Mouse (Mus musculus) liver, embryonic 16.5 days (tissue): ENCODE data around the gene Clba1. TPM values are rescaled to one million over a fixed set of nuclear protein-coding genes. Genes with fewer than 3 reads are reported as not detected.

Source experiments
- ATAC-seq: fragments of 200-750 bp; cut with Nextera tagmentation; 2 replicates; pipeline ENCODE4 v1.8.0; 2017; ENCODE audit warnings: low read depth, mild to moderate bottlenecking, moderate number of reproducible peaks, moderate library complexity
- H3K27ac ChIP-seq: fragments of 300-500 bp; sonication (generic); 2 replicates; pipeline ENCODE4 v1.5.1; 2014; ENCODE audit warnings: mild to moderate bottlenecking, low read length
- H3K27me3 ChIP-seq: fragments of 300-500 bp; sonication (generic); 2 replicates; pipeline ENCODE4 v1.6.1; 2014; ENCODE audit warnings: low read depth, low read length, mixed read lengths; ENCODE audit not compliant: control insufficient read depth, insufficient read depth
- H3K36me3 ChIP-seq: fragments of 300-500 bp; sonication (generic); 2 replicates; pipeline ENCODE4 v1.6.1; 2014; ENCODE audit warnings: mild to moderate bottlenecking; ENCODE audit not compliant: control insufficient read depth, insufficient read depth
- H3K4me1 ChIP-seq: fragments of 300-500 bp; sonication (generic); 2 replicates; pipeline ENCODE4 v1.6.1; 2014; ENCODE audit warnings: low read depth, low read length, mixed read lengths; ENCODE audit not compliant: control insufficient read depth
- H3K4me2 ChIP-seq: fragments of 300-500 bp; sonication (generic); 2 replicates; pipeline ENCODE4 v1.6.1; 2014; ENCODE audit warnings: low read depth, low read length, mixed read lengths
- H3K4me3 ChIP-seq: fragments of 300-500 bp; sonication (generic); 2 replicates; pipeline ENCODE4 v1.5.1; 2014; ENCODE audit warnings: low read depth, mild to moderate bottlenecking, low read length
- H3K9ac ChIP-seq: fragments of 300-500 bp; sonication (generic); 2 replicates; pipeline ENCODE4 v1.6.1; 2014; ENCODE audit warnings: low read depth, low read length
- H3K9me3 ChIP-seq: fragments of 300-500 bp; sonication (generic); replicated peaks from 2 replicates; pipeline ENCODE4 v1.6.1; 2016; ENCODE audit warnings: low read length; ENCODE audit not compliant: control insufficient read depth
- WGBS: fragments of 180-500 bp; shearing (Covaris S2); extraction: QIAGEN DNeasy Blood & Tissue Kit; methylation state at CpG from one replicate; pipeline ENCODE4 v1.1.7; 2014; ENCODE audit not compliant: insufficient replicate concordance; 5-methylcytosine and 5-hydroxymethylcytosine counted together
- polyA plus RNA-seq: library from polyadenylated mRNA; unstranded; fragments of >200 nt; fragmentation: Nextera tagmentation; extraction: Ambion mirVana; gene quantifications from 2 replicates; pipeline ENCODE4 v1.2.1, GENCODE M21; 2015

Gene Clba1
- polyA plus RNA-seq, 1 experiment from 2014 or later: 0.34 TPM

DNA sequence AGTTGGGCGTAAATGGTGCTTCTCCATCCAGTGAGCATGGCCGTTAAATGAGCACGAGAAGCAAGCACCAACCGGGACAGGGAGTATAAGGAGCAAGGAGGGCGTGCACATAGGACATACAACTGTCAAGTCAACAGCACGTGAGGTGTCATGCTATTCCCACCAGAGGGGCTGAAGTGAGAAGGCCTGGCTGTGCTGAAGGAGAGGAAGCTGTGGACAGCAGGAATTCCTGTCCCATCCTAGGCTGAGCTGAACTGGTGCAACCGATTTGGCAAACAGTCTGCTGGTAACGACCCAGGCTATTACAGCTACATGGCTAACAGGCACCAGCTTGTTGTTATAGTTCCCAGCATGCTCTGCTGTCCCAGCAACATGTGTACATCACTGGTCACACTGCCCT lies 17.7 kb upstream of the Clba1 start:
- Histone ChIP-seq H3K4me2 (no peak overlapping the region), H3K9ac (no peak overlapping the region), H3K27ac (no peak overlapping the region), H3K9me3 (no peaks in the 10 kb centered on the region), H3K36me3 (no peaks in the 10 kb centered on the region), H3K4me1 (no peaks in the 10 kb centered on the region), H3K4me3 (no peak overlapping the region), H3K27me3 (peaks cover 8% of the 10 kb centered on the region; the same call in 1 of the 2 replicates)
- ATAC-seq: no peak
- WGBS: 57% methylated on average over 8 of the region's 8 CpGs

DNA sequence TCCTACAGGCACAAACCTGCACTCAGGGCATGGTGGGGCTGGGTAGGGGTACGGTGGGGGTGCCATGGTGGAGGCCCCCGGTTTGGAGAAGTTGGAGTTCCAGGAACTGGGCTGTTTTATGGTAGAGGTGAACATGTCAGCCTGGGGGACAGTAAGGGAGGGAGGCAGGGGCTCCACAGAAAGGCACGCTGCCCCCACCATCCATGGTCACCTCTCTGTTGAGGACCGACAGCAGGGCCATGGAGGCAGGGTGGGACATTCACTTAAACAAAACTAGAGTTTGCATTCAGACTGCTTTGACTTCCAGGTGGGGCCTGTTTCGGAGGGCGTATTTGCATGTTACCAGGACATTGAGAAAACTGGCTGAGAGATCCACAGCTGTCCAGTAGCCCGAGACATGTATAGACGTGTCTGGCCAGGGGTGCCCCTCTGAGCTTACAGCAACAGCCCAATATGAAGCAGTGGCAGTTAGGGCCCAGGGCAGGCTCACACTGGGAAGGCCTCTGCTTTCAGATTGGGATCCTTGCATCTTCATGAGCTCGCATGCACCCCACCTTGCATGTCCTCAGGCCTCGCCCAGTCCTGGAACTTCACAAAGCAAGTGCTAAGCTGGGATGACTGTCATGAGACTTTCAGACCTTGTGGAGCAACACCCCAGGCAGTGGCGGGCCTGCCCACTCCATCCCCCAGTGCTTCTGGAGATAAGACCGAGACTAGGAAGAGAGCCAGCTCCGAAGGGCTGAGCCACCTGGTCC lies 15.0 kb upstream of the Clba1 start:
- no peak overlapping the region for H3K4me3 ChIP-seq
- ATAC-seq: no peak
- H3K27ac ChIP-seq: no peak overlapping the region
- WGBS: 57% methylated on average over 13 of the region's 13 CpGs
- H3K4me1 ChIP-seq: no peaks in the 10 kb centered on the region
- no peaks in the 10 kb centered on the region for H3K9me3 ChIP-seq
- no peak overlapping the region for H3K4me2 ChIP-seq
- H3K36me3 ChIP-seq: no peaks in the 10 kb centered on the region
- H3K9ac ChIP-seq: no peak overlapping the region
- H3K27me3 ChIP-seq: peaks cover 8% of the 10 kb centered on the region; the same call in 1 of the 2 replicates

DNA sequence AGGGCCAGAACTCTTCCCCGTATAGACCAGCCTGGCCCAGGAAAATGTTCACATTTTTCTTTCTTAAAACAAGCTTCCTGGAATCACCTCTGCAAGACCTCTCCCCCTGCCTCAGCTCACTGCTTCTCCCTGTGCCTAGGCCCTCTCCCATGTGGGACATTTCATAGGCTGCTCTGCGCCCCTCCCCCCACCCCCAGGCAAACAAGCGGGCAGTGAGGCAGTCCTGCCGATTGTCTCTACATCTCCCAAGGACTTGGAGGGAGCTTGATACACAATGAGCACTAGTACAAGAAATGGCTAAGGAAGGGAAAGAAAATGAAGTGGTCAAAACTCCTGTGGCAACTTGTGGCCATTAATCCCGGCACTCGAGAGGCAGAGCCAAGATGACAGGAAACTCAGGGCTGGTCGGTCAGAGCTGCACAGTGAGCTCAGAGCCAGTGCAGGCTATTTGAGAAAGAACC lies 14.4 kb upstream of the Clba1 start:
- H3K27ac ChIP-seq: no peak overlapping the region
- 34% methylated on average over 7 of the region's 7 CpGs for WGBS
- H3K4me1 ChIP-seq: no peaks in the 10 kb centered on the region
- no peak overlapping the region for H3K4me2 ChIP-seq
- H3K4me3 ChIP-seq: no peak overlapping the region
- no peaks in the 10 kb centered on the region for H3K36me3 ChIP-seq
- no peaks in the 10 kb centered on the region for H3K9me3 ChIP-seq
- no peak for ATAC-seq
- peaks cover 8% of the 10 kb centered on the region; the same call in 1 of the 2 replicates for H3K27me3 ChIP-seq
- no peak overlapping the region for H3K9ac ChIP-seq

DNA sequence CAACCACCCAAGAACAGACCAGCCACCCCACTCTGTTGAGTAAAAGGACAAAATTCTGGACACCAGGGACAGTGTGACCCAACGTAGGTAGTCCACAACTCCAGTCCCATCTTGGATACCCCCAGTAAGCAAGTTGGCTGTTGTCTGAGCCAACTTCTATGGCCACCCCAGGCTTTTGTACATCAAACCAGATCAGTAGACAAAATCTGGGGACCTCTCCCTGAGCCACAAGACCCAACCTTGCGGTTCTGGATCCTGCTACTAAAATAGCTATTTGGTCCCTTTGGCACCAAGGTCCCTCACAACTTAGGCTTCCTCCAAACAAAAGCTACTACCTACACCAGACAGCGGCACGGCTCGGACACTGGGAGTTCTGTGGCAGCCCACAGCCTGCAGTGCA lies 13.7 kb upstream of the Clba1 start:
- Histone ChIP-seq H3K36me3 (no peaks in the 10 kb centered on the region), H3K4me1 (no peaks in the 10 kb centered on the region), H3K27ac (no peak overlapping the region), H3K4me2 (no peak overlapping the region), H3K27me3 (peaks cover 8% of the 10 kb centered on the region; the same call in 1 of the 2 replicates), H3K9me3 (no peaks in the 10 kb centered on the region), H3K9ac (no peak overlapping the region), H3K4me3 (no peak overlapping the region)
- ATAC-seq: no peak
- WGBS: 60% methylated on average over 5 of the region's 5 CpGs

DNA sequence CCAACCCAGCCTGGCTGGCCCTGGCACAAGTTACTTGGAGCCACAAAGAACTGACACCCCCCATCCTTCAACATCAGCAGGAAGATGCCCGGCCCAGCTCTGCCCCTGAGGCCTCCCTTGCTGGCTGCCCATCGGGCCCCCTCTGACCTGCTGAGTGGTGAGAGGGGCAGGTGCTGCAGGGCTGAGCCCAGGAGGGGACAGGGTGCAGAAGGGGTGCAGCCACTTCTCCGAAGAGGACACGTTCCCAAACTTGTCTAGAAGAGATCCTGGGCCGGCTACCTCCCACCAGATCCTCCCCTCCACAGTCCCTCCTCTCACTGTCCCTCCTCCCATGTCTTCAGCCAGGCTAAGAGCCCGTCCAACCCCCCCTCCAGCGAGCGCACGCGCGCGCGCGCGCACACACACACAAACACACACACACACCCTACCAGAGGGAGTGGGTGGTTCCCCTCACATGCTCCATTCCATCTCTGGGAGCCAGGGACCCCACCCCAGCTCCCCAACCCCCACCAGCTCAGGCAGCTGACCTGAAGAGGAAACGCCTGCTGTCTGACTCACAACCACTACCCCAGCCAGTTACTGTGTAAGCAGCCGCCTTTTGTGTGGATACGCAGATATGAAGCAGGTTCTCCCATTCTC lies 13.2 kb upstream of the Clba1 start:
- 31% methylated on average over 18 of the region's 18 CpGs for WGBS
- H3K27ac ChIP-seq: no peak overlapping the region
- no peaks in the 10 kb centered on the region for H3K9me3 ChIP-seq
- no peaks in the 10 kb centered on the region for H3K4me1 ChIP-seq
- H3K4me2 ChIP-seq: no peak overlapping the region
- H3K36me3 ChIP-seq: no peaks in the 10 kb centered on the region
- no peak overlapping the region for H3K4me3 ChIP-seq
- no peak for ATAC-seq
- H3K27me3 ChIP-seq: peaks cover 8% of the 10 kb centered on the region; the same call in 1 of the 2 replicates
- no peak overlapping the region for H3K9ac ChIP-seq

DNA sequence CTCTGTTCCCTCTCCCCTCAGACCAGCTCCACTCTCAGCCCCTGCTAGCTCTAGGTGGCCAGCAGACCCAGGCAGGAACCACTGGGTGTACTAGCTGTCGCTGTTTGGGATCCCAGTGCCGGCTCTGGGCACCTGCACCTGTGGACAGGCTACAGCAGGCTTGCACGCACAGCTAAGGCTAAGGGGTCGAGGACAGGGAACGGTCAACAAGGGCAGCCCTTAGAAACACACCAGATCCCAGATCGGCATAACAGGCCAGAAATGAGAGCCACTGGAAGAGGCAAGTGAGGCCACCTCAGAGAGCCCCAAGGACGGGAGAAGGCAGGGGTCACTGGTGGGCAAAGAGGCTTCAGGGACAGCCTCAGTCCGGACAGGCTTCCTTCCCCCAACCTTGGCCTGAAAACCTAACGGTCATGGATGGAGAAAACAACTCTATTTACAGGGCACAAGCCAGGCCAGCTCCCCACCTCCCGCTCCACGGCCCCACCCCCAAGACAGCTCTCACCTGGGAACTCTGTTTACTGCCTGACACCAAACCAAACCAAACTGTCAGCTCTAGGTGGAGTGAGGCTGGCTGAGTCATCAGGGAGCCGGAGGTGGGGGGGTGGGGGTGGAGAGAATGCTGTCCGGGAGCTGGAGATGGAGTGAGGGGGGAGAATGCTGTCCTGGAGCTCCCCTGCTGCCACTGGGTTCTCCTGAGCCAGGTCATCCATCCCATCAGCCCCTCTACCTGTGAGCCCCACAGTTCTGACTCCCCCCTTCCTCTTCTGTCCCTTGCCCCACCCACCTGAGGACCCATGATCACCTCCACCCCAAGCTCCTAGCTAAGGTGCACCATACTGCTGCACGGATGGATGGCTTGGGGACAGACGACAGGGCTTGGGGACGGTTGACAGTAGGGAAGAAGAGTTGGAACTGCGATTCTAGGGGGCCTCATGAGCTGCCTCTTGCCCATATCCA lies 11.9 kb upstream of the Clba1 start:
- Histone ChIP-seq H3K9ac (no peak overlapping the region), H3K27me3 (peaks cover 19% of the 10 kb centered on the region), H3K9me3 (no peaks in the 10 kb centered on the region), H3K36me3 (no peaks in the 10 kb centered on the region), H3K27ac (no peak overlapping the region), H3K4me2 (no peak overlapping the region), H3K4me1 (no peaks in the 10 kb centered on the region), H3K4me3 (no peak overlapping the region)
- no peak for ATAC-seq
- WGBS: 36% methylated on average over 17 of the region's 17 CpGs

DNA sequence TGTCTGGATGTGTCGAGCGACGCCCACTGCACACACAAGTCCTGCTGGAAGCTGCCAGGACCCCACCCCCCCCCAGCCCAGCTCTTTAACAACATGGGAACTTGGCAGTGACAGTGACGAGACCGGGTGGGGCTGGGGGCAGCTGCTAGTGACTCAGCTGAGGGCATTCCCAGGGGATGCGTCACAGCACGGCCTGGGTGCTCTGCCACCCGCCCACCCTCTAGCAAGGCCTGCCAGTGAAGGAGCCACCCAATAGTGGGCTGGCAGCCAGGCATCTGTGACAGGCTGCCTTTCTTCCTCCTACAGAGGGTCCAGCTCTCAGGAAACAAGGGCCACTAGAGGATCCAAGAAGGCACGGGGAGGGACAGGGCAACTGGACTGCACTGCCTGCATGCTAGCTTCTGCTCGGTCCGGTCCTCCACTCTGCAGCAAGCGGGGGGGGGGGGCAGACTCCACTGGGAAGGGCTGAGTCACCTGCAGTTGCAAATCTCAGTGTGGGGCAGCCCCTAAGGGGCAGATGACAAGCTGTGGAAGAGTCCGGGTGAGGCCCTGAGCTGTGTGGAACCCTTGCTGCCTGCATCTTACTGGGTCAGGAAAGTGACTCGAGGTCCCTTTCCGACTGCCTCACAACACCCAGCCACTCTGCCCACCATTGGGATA lies 10.9 kb upstream of the Clba1 start:
- Histone ChIP-seq H3K4me3 (no peak overlapping the region), H3K27ac (no peak overlapping the region), H3K36me3 (no peaks in the 10 kb centered on the region), H3K9ac (no peak overlapping the region), H3K4me1 (no peaks in the 10 kb centered on the region; the same call in 1 of the 2 replicates), H3K27me3 (peaks cover 29% of the 10 kb centered on the region), H3K4me2 (no peak overlapping the region), H3K9me3 (no peaks in the 10 kb centered on the region)
- WGBS: 48% methylated on average over 15 of the region's 15 CpGs
- ATAC-seq: no peak

DNA sequence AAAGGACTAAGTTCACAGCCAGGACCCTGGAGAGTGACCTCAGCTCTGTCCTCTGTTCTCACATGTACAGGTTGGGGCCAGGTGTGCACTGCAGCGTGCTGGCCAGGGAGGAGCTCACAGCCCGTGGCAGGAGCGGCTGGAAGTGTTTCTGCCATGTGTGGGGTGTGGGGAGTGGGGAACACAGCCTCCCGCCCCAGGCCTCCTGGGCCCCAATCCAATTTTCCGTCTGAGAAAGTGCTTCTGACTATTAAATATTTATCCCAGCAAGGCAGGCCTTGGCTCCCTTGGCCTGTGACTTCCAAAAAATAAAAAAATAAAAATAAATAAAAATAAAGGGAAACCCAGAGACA lies 10.4 kb upstream of the Clba1 start:
- no peaks in the 10 kb centered on the region for H3K36me3 ChIP-seq
- ATAC-seq: no peak
- H3K9me3 ChIP-seq: no peaks in the 10 kb centered on the region
- no peak overlapping the region for H3K27ac ChIP-seq
- 41% methylated on average over 5 of the region's 5 CpGs for WGBS
- H3K9ac ChIP-seq: no peak overlapping the region
- H3K4me3 ChIP-seq: no peak overlapping the region
- H3K27me3 ChIP-seq: peaks cover 34% of the 10 kb centered on the region
- no peak overlapping the region for H3K4me2 ChIP-seq
- no peaks in the 10 kb centered on the region; the same call in 1 of the 2 replicates for H3K4me1 ChIP-seq
